Mouse (Mus musculus) G1E-ER4 (cell line): ENCODE data around the gene Tmem170. TPM values are rescaled to one million over a fixed set of nuclear protein-coding genes. Genes with fewer than 3 reads are reported as not detected.

Experiments
- GATA1 ChIP-seq: IDR thresholded peaks from one replicate; pipeline ENCODE4 v1.8.0; 2012; ENCODE audit warnings: low read length, inconsistent platforms
- polyA plus RNA-seq: library from polyadenylated mRNA; stranded (reverse); fragments of >175 nt; gene quantifications from 2 replicates; pipeline ENCODE4 v1.2.3, GENCODE M21; 2012

Tmem170 gene
- polyA plus RNA-seq = 0.37 and 0.48 TPM in 2 replicates

- TF ChIP-seq GATA1 = no peak
These were observed at the start of gene Tmem170 for GRCm38 (mm10) chr8:111876355-111876948. Gene Tmem170, minus strand, starts transcription at chr8:111876750.

GRCm38 (mm10) chr8:111924976-111925375 lies 48.4 kb upstream of the Tmem170 start:
- TF ChIP-seq GATA1 = no peak

- no peak for TF ChIP-seq GATA1
These were observed 46.8 kb upstream of the Tmem170 start for GRCm38 (mm10) chr8:111923383-111923804.

GRCm38 (mm10) chr8:111920971-111921370 lies 44.4 kb upstream of the Tmem170 start:
- no peak for TF ChIP-seq GATA1

GRCm38 (mm10) chr8:111919663-111920062 lies 43.1 kb upstream of the Tmem170 start:
- TF ChIP-seq GATA1 = no peak

- no peak for TF ChIP-seq GATA1
These were observed 36.4 kb upstream of the Tmem170 start for GRCm38 (mm10) chr8:111912860-111913432.

- no peak for TF ChIP-seq GATA1
These were observed 35.0 kb upstream of the Tmem170 start for GRCm38 (mm10) chr8:111911572-111911971.

- TF ChIP-seq GATA1 = no peak
These were observed 33.3 kb upstream of the Tmem170 start, which contains the start of gene Chst5 for GRCm38 (mm10) chr8:111909621-111910450. Gene Chst5, minus strand, starts transcription at chr8:111910447.

GRCm38 (mm10) chr8:111905500-111906121 lies 29.1 kb upstream of the Tmem170 start:
- no peak for TF ChIP-seq GATA1

- no peak for TF ChIP-seq GATA1
These were observed 25.5 kb upstream of the Tmem170 start for GRCm38 (mm10) chr8:111902080-111902479.

GRCm38 (mm10) chr8:111898586-111898985 lies 22.0 kb upstream of the Tmem170 start:
- TF ChIP-seq GATA1 = no peak

- TF ChIP-seq GATA1 = no peak
These were observed 18.4 kb upstream of the Tmem170 start for GRCm38 (mm10) chr8:111894955-111895354.

- no peak for TF ChIP-seq GATA1
These were observed 16.1 kb upstream of the Tmem170 start for GRCm38 (mm10) chr8:111892615-111893014.

- TF ChIP-seq GATA1 = no peak
These were observed 15.4 kb upstream of the Tmem170 start for GRCm38 (mm10) chr8:111891983-111892382.

GRCm38 (mm10) chr8:111890911-111891303 lies 14.4 kb upstream of the Tmem170 start:
- no peak for TF ChIP-seq GATA1
